Mouse (Mus musculus) gastrocnemius, adult 18-20 months (tissue): ENCODE results near the gene Zrsr1. TPM values are rescaled to one million over a fixed set of nuclear protein-coding genes. Genes with fewer than 3 reads are reported as not detected.

Experiments used
- DNase-seq: peaks from one replicate; pipeline ENCODE4 v3.0.0; 2021; ENCODE audit warnings: low spot score
- long read RNA-seq, 2 experiments: library from polyadenylated mRNA; stranded (forward); transcript quantifications; one replicate each; pipeline ENCODE4 v2.0.0; 2021
- total RNA-seq, 2 experiments: library from RNA; stranded (reverse); gene quantifications; 2 replicates each; pipeline ENCODE4 v1.2.3; 2021

The Zrsr1 gene
- 10 to 100 TPM; 21.1 to 25.0 TPM for total RNA-seq
- long read RNA-seq, experiment 1, full-length matches to known transcripts = 16 of 16 reads
- long read RNA-seq, experiment 1, partial matches to known transcripts = 0 of 16 reads
- long read RNA-seq, experiment 1, other reads (novel, unspliced or antisense) = 0 of 16 reads
- long read RNA-seq, experiment 2, full-length matches to known transcripts = 24 of 24 reads
- long read RNA-seq, experiment 2, partial matches to known transcripts = 0 of 24 reads
- long read RNA-seq, experiment 2, other reads (novel, unspliced or antisense) = 0 of 24 reads

DNA sequence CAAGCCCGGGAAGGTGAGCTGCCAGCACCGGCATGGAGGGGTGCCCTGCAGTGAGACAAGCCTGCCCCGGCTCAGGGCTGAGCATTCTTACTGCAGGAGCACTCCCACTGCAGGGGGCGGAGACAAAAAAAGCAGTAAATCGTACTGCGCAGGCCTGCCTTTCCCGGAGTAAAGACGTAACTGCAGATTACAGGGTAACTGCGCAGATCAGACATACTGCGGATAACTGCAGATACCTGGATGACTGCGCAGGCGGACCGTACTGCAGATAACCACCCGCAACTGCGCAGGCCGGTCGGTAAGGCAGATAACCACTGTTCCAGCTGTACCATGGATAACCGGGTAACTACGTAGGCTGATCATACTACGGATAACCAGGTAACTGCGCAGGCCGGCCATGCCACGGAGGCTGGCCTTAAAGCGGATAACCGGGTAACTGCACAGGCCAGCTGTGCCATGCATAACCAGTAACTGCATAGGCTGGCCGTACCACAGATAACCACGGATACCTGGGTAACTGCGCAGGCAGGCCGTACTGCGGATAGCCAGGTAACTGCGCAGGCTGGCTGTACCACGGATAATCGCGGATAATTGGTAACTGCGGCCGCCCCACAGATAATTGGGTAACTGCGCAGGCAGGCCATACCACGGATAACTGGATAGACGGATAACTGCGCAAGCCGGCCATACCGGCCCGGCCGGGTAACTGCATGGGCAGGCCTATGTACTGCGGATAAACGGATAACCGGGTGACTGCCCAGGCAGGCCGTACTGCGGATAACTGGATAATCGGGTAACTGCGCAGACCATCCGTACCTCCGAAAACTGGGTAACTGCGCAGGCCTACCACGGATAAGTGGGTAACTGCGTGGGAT lies at the start of gene Zrsr1:
Gene Zrsr1, plus strand, starts transcription at position 171 of the 875 bp plus-strand sequence.
- DNase-seq = peak; percentile 56

- DNase-seq = no peak
Measured at GRCm38 (mm10) chr11:22922546-22922945, 49.3 kb upstream of the Zrsr1 start.

DNA sequence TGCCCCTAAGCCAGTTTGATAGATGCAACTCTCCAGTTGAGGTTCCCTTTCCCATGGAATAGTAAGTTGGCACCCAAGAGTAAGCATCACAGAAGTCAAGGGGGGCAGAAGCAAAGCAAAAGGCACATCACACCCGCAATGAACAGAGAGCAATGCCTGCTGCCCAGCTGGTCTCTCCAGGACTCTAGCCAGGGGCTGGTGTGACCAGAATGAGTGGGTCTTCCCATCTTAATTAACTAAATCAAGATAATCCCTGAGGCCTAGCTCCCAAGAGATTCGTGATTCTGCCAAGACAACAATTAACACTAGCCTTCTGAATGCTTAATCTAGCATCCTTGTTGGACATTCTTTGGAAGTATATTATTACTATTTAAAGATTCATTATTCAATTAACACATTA lies 48.2 kb upstream of the Zrsr1 start:
- no peak for DNase-seq

DNA sequence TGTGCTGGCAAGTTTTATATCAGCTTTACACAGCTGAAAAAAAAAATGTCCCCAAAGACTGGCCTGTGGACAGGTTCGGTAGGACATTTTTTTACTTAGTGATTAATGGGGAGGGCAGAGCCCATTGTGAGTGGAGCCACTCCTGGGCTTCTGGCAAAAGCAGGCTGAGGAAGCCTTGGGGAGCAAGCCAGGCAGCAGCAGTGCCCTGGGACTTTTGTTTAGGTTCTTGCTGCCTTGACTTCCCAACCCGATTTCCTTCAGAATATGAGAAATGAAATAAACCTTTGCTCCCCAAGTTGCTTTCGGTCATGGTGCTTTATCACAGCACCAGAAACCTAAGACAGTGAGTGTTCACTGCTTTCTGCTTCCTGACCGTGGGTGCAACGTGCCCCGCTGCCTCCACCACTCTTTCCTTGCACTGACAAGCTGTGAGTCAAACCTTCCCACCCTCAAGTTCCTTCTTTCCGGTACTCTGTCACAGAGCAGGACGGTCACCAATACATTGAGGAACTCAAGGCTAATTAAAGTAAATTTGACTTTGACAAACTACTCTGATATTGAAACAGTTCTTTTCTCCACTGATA lies 43.1 kb upstream of the Zrsr1 start:
- DNase-seq = no peak

- DNase-seq = no peak
Measured at GRCm38 (mm10) chr11:22930129-22930528, 41.7 kb upstream of the Zrsr1 start.

GRCm38 (mm10) chr11:22931320-22931905 lies 40.4 kb upstream of the Zrsr1 start:
- no peak for DNase-seq

- DNase-seq = no peak
Measured at GRCm38 (mm10) chr11:22932167-22932566, 39.6 kb upstream of the Zrsr1 start.

- DNase-seq = no peak
Measured at GRCm38 (mm10) chr11:22936446-22937125, 35.2 kb upstream of the Zrsr1 start.

- no peak for DNase-seq
Measured at GRCm38 (mm10) chr11:22937716-22938316, 34.0 kb upstream of the Zrsr1 start.

DNA sequence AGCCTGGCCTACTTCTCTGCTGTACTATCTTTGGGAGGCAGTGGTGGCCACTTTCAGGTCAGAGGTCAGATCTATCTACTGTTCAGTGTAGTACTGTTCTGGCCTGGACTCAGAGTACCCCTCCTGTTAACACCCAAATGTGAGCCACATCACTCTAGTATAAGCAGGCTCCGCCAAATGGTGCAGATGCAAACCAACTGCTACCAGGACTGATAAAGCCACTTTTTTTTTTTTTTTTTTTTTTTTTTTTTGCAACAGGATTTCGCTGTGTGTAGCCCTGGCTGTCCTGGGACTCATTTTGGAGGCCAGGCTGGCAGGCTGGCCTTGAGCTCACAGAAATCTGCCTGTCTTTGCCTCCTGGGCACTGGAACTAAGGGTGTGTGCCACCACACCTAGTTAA lies 32.8 kb upstream of the Zrsr1 start:
- DNase-seq = no peak

GRCm38 (mm10) chr11:22949101-22949500 lies 22.7 kb upstream of the Zrsr1 start:
- no peak for DNase-seq

DNA sequence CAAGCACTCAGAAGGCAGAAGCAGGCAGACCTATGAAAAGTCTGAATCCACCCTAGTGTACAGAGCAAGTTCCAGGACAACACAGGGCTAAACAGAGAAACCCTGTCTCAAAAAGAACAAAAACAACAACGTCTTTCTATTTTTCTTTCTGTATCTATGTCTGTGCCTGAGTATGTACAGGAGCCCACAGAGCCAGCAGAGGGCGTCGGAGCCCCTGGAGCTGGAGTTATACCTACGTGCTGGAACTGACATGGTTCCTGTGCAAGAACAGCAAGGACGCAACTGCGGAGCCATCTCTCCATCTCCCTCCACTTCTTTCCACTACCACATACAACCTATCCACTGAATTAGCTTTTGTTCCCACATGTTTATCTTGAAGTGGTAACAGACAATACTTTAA lies 21.7 kb upstream of the Zrsr1 start:
- no peak for DNase-seq

- no peak for DNase-seq
Measured at GRCm38 (mm10) chr11:22952668-22953067, 19.1 kb upstream of the Zrsr1 start.

GRCm38 (mm10) chr11:22956346-22956745 lies 15.5 kb upstream of the Zrsr1 start:
- no peak for DNase-seq

GRCm38 (mm10) chr11:22956830-22957229 lies 15.0 kb upstream of the Zrsr1 start:
- peak; percentile 47 for DNase-seq

GRCm38 (mm10) chr11:22957791-22958374 lies 13.9 kb upstream of the Zrsr1 start:
- no peak for DNase-seq

DNA sequence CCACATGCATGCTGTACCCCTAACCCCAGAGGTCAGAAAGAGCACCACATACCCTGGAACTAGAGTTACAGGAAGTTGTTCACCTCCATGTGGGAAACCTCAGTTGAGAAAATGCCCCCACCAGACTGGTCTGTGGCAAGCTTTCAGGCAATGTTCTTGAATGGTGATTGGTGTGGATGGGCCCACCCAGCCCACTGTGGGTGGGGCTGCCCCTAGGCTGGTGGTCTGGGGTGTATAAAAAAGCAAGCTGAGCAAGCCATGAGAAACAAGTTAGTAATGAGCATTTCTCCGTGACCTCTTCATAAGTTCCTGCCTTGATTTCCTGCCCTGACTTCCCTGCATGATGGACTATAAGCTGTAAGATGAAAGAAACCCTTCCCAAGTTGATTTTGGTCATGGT lies 9.7 kb upstream of the Zrsr1 start:
- no peak for DNase-seq

GRCm38 (mm10) chr11:22964401-22964800 lies 7.4 kb upstream of the Zrsr1 start:
- no peak for DNase-seq

GRCm38 (mm10) chr11:22965503-22965902 lies 6.3 kb upstream of the Zrsr1 start:
- DNase-seq = no peak

- no peak for DNase-seq
Measured at GRCm38 (mm10) chr11:22969486-22969885, 2.3 kb upstream of the Zrsr1 start.

DNA sequence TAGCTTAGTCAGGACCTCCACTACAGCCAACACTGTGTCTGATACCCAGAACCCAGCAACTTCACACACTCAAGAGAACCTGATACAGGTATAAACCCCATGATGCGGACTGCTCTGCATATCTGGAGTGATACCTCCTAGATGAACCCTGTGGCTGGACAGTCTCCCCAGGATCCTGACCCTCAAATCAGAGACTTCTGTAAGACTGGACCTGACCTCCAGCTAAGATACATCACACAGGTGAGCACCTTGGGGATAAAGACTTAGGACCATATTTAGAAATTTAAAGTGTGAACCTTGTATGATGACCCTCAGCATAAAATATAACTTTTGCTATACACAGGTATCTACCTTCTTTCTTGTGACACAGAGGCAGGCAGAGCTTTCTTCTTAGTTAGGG lies 1.3 kb upstream of the Zrsr1 start:
- DNase-seq = no peak
